Mouse (Mus musculus): Measurements from ENCODE around the gene Adh4.
"Not testable (repeated sequence)": the region's sequence is repeated elsewhere in the genome, so short reads cannot be mapped to it uniquely, and the experiment has no call there.

The Adh4 gene

DNA sequence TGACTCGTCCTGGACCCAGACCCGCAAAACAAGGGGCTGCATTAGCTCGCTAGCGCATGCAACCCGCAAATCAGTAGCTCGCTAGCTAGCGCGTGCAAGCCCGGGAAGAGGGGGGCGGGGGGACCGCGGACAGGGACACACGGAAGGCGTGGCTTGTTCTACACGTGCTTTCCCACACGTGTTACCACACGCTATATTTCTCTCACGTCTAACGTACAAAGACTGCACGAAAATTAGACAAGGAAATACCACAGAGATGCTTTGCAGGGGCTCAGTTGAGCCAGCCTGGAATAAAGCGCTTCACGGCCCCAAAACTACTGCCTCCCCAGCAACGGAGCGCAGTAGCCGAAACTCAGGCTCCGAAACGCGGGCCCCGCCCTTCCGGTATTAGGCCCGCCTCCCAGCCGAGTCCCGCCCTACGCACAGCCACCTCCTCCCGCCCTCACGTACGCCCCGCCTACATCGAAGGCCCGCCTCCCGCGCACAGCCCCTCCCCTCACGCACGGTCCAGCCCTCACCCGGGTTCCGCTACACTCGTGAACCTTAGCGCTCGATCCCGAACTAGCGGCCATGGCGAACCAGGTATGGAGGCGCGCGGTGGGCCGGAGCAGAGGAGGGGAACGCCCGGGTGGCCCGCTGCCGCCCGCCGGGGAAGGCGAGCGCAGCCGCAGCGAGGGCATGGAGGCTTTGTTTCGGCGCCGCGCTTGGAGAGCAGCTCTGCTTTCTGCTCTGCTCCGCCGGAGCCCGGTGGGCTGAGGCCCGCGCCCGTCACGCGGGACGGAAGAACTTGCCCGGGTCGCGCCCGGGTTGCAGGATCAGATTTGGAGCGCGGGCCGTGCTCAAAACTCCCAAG is 27.6 kb downstream of the Adh4 start, which contains the start of gene Adh5:
TSS of gene Adh5 (plus strand) at position 482 of the 853 bp plus-strand sequence.
- DNase-seq (ENCODE audit: extremely low read depth, low read depth) = peak; percentile 81

DNA sequence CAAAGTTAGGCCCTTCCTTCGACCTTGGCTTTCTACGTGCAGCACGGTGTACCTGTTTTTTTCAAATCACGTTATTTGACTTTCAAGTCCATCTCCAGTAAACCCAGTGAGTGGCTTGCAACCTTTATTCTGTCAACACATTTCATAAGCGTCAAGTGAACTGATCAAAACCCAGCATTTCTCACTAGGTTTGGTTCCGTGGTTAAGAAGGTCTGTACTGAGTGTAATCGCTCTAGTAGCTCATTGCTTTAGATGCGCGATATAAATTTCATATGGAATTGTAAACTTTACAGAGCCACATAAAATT is 28.2 kb downstream of the Adh4 start:
- peak; percentile 27 for DNase-seq (ENCODE audit: extremely low read depth, low read depth)

DNA sequence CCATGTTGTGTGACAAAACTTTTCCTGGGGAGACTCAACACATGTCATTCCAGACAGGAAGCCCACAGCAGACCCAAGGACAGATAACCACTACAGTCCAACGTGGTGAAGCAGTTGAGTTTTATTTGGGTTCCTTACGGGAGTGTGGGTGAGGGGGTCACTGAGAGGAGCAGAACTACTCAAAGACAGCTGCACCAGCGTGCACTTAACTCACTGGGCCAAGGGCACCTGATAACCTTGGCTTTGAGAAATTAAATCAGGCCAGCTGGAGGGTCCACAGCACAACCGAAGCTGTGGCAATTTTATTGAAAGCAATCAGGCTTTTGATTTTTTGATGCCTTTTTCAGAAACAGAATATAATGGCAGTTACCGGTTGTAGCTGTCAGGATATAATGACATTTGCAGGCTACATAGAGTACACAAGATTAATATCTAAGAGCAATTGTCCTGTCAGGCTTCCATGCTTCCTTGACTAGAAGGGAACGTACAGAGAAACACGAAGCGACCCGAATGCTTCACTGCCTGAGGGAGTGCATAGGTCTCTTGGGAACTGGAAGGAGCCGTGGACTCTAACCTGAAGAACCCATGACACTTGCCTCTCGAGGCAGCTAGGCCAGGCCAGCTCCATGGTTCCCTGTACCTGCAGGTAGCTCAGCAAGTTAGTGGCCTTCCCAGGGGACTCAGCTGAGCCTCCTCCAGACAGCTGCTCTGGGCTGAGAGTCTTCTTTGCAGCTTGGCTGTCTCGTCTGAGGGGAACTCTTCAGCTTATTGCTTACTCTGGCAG is 33.0 kb downstream of the Adh4 start:
- DNase-seq (ENCODE audit: extremely low read depth, low read depth) = no peak

DNA sequence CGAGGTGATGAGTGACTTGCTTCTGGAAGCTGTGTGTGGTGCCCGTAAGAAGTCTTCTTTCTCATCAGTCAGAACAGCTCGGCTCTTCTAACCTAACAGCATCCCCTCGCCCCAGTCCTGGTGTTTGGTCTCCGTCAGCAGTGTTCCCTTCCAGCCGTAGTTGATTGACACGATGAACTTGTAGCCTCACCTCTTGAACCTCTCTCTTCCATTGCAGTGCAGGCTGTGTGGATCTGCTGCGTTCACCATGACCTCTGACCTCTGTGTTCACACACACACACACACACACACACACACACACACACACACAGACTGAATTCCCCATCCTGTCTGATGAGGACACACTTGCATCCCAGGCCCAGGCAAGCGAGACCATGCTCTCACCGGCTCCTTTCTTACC is 36.9 kb downstream of the Adh4 start:
- no peak for DNase-seq (ENCODE audit: extremely low read depth, low read depth)

DNA sequence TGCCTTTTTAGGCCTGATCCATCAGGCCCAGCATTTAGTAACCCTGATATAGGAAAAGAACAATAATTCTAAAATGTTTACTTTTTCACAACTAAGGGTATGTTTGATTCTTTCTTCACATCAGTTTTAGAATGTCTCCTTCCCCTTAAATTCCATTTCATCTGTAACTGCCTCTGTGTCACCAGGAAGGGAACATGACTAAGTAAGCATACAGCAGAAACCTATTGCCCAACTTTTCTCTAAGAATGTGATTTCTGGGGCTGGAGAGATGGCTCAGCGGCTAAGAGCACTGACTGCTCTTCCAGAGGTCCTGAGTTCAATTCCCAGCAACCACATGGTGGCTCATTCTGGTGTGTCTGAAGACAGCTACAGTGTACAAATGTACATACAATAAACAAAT is 39.0 kb downstream of the Adh4 start:
- DNase-seq (ENCODE audit: extremely low read depth, low read depth) = no peak

DNA sequence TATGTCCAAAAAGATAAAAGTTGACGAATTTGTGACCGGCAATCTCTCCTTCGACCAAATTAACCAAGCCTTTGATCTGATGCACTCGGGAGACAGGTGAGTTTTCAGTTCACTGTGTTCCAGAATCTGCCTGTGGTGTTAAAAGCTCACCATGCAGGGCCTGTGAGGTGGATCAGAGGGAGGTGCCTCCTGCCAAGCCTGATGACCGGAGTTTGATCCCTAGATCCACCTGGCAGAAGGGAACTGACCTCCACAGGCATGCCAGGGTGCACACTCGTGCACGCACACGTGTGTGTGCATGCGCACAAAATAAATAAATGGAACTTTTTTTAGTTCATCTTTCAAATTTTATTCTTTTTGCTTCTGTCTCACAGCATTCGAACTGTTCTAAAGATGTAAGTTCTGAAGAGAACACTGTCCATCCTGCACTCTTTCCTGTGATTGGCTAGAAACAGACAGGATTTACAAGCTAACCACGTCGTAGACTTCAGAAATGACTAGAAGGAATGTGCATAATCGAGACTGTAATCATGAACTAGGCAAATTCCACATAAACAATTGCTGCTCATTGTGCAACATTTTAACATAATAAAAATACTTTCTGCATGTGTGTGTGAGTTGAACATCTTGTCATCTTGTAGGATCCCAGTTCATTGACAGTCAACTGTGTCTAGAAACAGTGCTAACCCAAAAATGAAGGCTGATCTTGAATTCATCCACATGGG is 39.6 kb downstream of the Adh4 start:
- no peak for DNase-seq (ENCODE audit: extremely low read depth, low read depth)

DNA sequence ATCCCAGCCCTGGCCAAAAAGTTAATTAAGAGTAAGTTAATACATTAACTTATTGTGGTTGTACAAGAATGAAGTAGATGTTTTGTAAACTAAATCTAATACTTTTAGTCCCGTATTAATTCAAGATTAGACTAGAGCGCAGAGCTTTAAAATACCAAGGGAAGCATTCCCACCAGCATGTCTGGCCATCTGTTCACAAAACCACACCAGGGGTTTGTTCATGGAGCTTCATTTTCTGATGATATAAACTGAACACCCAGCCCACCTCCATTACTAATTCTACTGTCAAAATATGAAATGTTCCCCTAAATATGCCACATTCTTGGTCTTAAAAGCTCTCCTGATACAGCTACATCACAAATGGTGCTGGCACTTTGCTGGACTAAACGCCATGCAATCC is 43.2 kb downstream of the Adh4 start:
- no peak for DNase-seq (ENCODE audit: extremely low read depth, low read depth)

DNA sequence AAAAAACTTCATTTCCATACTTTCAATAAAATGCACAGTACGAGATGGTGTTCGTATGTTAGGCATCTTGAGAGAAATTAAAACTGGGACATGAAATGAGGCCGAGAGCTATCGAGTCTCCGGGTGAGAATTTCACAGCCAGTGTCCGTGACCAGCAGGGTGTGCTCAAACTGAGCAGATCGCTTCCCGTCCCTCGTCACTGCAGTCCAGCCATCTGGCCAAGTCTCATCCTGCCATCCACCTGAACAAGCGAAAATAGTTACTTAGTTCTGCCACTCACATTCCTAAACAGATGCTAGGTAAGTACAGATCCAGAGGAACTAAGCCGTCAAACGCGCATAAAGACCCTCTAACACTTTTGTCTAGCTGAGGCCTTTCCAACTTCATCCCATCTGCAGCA is 45.0 kb downstream of the Adh4 start:
- no peak for DNase-seq (ENCODE audit: extremely low read depth, low read depth)

DNA sequence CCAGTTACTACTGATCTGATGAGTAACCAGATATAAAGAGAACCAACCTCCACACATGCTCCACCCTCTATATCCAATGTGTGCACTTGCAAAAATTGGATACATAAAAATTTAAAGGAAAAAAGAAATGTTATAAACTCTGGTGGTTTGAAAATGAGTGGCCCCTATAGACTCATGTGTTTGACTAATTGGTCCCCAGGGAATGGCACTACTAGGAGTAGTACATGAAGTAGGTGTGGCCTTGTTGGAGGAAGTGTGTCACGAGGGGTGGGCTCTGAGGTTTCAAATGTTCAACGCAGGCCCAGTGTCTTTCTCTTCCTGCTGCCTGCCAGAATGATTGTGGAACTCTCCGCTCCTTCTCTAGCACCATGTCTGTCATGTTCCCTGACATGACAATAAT is 46.6 kb downstream of the Adh4 start:
- no peak for DNase-seq (ENCODE audit: extremely low read depth, low read depth)

DNA sequence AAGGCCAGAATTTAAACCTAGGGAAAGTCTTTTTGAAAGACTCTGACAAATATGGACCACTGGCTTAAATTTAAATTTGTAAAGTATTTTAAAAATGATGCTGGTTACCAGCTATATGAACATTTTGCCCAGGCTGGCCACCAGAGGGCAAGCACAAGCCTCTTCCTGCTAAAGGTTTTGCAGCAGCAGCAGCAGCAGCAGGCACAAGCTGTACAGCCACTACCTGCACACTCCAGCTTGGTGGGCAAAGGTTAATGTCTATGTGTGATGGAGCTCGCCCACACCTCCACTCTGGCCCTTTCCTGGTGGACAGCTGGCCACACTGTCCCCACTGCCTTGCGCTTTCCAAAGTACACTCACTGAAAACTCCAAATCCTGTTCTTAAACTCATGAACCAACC is 47.9 kb downstream of the Adh4 start:
- DNase-seq (ENCODE audit: extremely low read depth, low read depth) = peak; percentile 22

DNA sequence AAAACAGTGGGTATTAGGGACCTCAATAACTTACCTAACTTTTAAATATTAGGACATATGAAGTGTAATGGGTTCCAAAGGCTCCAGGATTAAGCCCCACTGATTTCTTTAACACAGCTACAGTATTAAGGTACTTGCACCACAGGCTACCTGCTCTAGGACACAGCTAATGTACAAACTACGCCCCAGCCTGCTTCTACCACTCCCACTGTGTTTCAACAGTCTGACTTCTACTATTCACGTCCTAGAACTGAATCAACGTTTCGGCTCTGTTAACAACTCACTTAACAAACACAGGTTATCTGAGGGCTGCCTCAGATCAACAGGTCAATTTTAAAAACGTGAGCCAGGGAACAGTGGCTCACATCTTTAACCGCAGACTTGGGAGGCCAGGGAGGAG is 48.5 kb downstream of the Adh4 start:
- no peak for DNase-seq (ENCODE audit: extremely low read depth, low read depth)

DNA sequence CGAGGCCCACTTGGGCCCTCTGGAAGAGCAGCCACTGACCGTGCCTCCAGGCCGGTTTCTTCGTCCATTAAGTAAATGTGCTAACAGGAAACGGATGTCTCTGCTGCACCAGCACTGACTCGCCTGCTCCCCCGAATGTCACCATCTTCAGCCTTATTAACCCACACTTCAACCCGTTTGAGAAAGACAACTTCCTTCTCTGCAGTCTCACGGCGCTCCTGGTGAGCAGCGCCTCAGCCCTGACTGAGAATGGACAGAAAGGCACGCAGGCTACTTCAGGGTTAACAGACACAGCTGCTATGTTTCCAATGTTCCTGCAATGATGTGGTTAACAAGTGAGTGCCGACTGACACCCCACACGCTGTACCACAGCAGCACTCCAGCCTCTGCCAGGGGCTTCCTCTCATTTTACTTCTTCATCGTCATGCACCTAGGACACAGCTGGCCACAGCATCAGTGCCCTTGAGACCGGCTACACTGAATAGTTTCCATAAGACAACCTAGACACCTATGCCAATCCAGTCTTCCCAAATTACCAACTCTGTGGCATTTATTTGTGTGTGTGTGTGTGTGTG is 49.4 kb downstream of the Adh4 start:
- no peak for DNase-seq (ENCODE audit: extremely low read depth, low read depth)

DNA sequence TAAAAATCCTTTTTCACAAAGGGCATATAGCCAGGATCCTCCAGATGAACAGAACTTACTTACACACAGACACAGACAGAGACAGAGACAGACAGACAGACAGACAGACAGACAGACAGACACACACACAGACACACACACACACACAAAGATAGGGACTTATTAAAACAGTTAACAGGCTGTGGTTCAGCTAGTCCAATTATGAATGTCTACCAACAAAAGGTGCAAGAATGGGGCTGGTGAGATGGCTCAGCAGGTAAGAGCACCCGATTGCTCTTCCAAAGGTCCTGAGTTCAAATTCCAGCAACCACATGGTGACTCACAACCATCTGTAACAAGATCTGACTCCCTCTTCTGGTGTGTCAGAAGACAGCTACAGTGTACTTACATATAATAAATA is 51.4 kb downstream of the Adh4 start:
- not testable (repeated sequence) for DNase-seq (ENCODE audit: extremely low read depth, low read depth)

DNA sequence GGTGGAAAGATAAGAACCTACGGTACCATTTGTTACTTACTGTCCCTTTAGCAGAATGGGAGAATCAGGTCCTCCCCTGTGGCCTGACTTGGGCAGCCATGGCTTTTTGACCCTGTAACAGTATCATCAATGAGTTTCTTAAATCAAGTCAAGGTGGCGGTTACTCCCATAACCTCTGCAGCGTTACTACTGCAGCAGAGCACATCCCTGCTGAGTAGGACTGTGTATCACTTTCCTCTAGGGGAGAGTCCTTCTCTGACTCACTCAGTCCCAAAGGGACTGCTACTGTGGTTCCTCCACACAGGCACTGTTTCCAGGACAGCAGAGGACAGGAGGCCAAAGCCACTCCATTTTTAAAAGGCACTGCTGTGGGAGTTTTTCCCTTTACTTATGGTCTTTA is 55.8 kb downstream of the Adh4 start:
- DNase-seq (ENCODE audit: extremely low read depth, low read depth) = no peak

DNA sequence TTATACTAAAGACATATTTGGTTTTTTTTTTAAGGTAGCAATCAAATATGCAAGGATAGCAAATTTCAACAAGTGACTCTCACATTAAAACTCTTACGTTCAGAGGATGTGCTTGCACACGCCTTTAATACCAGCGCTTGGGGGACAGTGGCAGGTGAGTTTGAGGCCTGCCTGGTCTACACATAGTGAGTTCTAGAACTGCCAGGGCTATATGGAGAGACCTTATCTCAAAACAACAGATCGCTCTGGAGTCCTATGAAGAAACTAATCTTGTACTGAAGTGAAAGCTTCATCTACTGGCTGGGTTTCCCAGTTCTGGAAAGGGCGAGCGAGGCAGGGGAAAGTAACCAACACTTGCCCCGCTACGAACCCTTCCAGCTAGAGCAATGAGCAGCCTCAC is 64.2 kb downstream of the Adh4 start:
- DNase-seq (ENCODE audit: extremely low read depth, low read depth) = no peak

All from MEL-GATA-1-ER (cell line).